Mouse (Mus musculus) heart, embryonic 11.5 days (tissue): Measurements from ENCODE around the gene Bach2. TPM values are rescaled to one million over a fixed set of nuclear protein-coding genes. Genes with fewer than 3 reads are reported as not detected.

Experiments used
- ATAC-seq: fragments of 200-750 bp; cut with Nextera tagmentation; replicated peaks from 2 replicates; pipeline ENCODE4 v1.8.0; 2017; ENCODE audit warnings: moderate library complexity; ENCODE audit not compliant: insufficient number of reproducible peaks, low FRiP score, low TSS enrichment
- H3K27ac ChIP-seq: fragments of 300-500 bp; sonication (generic); 2 replicates; pipeline ENCODE4 v1.5.1; 2014; ENCODE audit warnings: mild to moderate bottlenecking, low read depth, low read length
- H3K27me3 ChIP-seq: fragments of 300-500 bp; sonication (generic); 2 replicates; pipeline ENCODE4 v1.6.1; 2014; ENCODE audit warnings: mild to moderate bottlenecking, low read length, mixed read lengths; ENCODE audit not compliant: control insufficient read depth, insufficient read depth
- H3K36me3 ChIP-seq: fragments of 300-500 bp; sonication (generic); 2 replicates; pipeline ENCODE4 v1.6.1; 2014; ENCODE audit warnings: mild to moderate bottlenecking, low read length, moderate library complexity, mixed read lengths; ENCODE audit not compliant: control insufficient read depth, insufficient read depth
- H3K4me1 ChIP-seq: fragments of 300-500 bp; sonication (generic); 2 replicates; pipeline ENCODE4 v1.6.1; 2014; ENCODE audit warnings: low read length; ENCODE audit not compliant: control insufficient read depth, insufficient read depth
- H3K4me2 ChIP-seq: fragments of 300-500 bp; sonication (generic); 2 replicates; pipeline ENCODE4 v1.6.1; 2014; ENCODE audit warnings: mild to moderate bottlenecking, moderate library complexity
- H3K4me3 ChIP-seq: fragments of 300-500 bp; sonication (generic); 2 replicates; pipeline ENCODE4 v1.5.1; 2014; ENCODE audit warnings: low read depth, low read length
- H3K9ac ChIP-seq: fragments of 300-500 bp; sonication (generic); 2 replicates; pipeline ENCODE4 v1.6.1; 2014; ENCODE audit warnings: mild to moderate bottlenecking, low read depth, low read length, moderate library complexity
- H3K9me3 ChIP-seq: fragments of 300-500 bp; sonication (generic); replicated peaks from 2 replicates; pipeline ENCODE4 v1.6.1; 2016; ENCODE audit warnings: low read length; ENCODE audit not compliant: control insufficient read depth
- WGBS: fragments of 180-500 bp; shearing (Covaris S2); extraction: QIAGEN DNeasy Blood & Tissue Kit; methylation state at CpG from one replicate; pipeline ENCODE4 v1.1.7; 2014; ENCODE audit not compliant: insufficient replicate concordance; 5-methylcytosine and 5-hydroxymethylcytosine counted together
- polyA plus RNA-seq: library from polyadenylated mRNA; unstranded; fragments of >200 nt; fragmentation: Nextera tagmentation; extraction: Ambion mirVana; gene quantifications from 2 replicates; pipeline ENCODE4 v1.2.1, GENCODE M21; 2014

The Bach2 gene
- polyA plus RNA-seq, 1 experiment from 2014 or later: 8.0 TPM

DNA sequence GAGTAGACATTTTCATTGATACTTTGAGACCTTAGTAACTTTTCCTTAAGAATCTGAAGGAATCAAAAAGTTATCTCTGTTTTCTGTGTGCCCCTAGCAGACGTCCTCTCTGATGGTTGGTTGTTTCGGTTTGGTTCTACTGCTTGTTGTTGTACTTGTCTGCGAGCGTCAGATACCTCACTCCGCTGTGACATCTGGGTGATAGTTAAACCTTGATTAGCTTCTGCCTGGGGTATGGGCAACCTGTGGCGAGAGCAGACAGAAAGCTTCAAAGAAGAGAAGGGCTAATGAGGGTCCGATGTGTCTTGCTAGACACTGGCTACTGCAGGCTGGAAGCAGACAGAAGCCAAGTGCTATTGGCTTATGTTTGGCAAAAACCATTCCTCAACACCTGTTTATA lies 186.5 kb downstream of the Bach2 start:
- H3K36me3 ChIP-seq: no peaks in the 10 kb centered on the region
- H3K9ac ChIP-seq: no peak overlapping the region
- no peak for ATAC-seq
- H3K9me3 ChIP-seq: no peaks in the 10 kb centered on the region
- H3K4me3 ChIP-seq: no peak overlapping the region
- H3K27me3 ChIP-seq: peaks cover 3% of the 10 kb centered on the region; the same call in 1 of the 2 replicates
- H3K27ac ChIP-seq: no peak overlapping the region
- no peak overlapping the region for H3K4me2 ChIP-seq
- H3K4me1 ChIP-seq: peaks cover 7% of the 10 kb centered on the region
- 71% methylated on average over 7 of the region's 7 CpGs for WGBS

DNA sequence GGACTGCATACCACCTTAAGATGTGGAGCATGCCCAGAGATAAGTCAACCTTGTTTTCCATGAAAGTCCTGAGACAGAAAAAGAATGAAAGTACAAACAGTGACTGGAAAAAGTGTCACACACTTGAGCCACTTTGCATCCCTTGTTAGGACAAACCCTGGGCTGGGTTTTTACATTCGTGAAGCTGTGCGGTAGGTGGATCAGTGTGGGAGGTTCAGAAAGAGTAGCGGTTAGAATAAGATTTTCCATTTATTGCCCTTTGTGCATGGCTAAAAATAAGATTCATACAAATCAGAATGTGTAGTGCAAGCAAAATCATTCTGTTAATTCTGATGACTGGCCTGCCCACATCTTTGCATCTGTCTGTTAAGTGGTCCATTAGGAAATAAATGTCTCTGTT lies 187.0 kb downstream of the Bach2 start:
- Histone ChIP-seq H3K27me3 (peaks cover 3% of the 10 kb centered on the region; the same call in 1 of the 2 replicates), H3K36me3 (no peaks in the 10 kb centered on the region), H3K4me2 (no peak overlapping the region), H3K9ac (no peak overlapping the region), H3K4me1 (peaks cover 11% of the 10 kb centered on the region), H3K27ac (no peak overlapping the region), H3K4me3 (no peak overlapping the region), H3K9me3 (no peaks in the 10 kb centered on the region)
- ATAC-seq: no peak
- WGBS: 71% methylated on average over 3 of the region's 3 CpGs

DNA sequence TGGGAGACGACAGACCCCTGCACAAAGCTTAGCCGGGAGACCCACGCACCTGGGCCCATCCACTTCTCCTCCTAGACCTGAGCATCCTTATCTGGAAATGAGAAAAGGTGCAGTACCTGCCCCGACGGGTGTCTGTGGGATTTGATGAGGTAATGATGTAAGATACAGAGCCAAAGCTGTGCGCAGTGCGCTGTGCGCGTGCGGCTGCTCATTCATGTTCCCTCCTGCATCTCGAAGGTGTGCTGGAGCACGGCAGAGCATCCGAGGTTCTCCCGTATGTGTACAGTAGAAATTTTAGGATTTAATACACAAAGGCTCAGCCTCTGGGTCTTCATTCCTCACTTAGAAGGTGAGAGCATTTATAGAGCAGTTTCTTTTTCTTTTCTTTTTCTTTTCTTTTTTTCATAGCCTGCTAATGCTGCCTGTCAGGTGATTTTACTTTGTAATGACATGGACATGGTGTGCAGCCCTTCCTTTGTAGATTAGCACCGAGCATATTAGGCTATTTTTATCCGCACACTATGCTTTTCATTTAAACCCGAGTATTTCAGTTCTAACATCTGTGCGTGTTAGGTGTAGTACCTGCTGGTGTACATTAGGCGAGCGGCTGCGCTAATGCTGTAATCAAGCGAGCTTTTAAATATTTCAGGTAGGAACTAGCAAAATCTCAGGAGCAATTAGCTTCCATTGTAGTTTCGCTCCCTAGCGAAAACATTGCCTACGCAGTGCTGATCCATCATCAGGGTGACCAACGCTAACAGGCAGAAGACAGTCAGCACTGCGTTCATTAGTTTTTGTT lies 188.4 kb downstream of the Bach2 start:
- ATAC-seq: no peak

DNA sequence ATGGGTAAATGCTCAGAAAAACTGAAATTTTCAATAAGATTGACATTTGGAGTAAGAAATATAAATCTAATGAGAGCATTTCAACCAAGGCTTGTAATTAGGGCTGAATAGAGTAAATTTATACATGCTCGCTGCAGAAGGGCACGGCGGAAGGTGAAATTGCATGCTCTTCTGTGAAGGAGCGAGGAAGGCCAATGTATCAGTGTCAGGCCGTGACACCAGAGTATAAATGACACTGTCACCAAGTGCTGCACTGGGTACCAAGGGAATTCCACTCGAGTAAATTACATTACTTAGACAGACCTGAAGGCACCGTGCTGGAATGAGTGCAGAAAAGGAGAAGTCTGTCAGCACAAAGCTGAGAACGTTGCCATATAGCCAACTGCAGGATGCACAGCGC lies 190.1 kb downstream of the Bach2 start:
- no peak overlapping the region for H3K4me2 ChIP-seq
- H3K27me3 ChIP-seq: peaks cover 3% of the 10 kb centered on the region; the same call in 1 of the 2 replicates
- H3K9me3 ChIP-seq: no peaks in the 10 kb centered on the region
- 73% methylated on average over 9 of the region's 9 CpGs for WGBS
- ATAC-seq: no peak
- no peak overlapping the region for H3K27ac ChIP-seq
- no peaks in the 10 kb centered on the region for H3K36me3 ChIP-seq
- H3K9ac ChIP-seq: no peak overlapping the region
- peaks cover 21% of the 10 kb centered on the region for H3K4me1 ChIP-seq
- H3K4me3 ChIP-seq: no peak overlapping the region

More for the DNA sequence above, 188.4 kb downstream of the Bach2 start:
- Histone ChIP-seq H3K4me2 (no peak overlapping the region), H3K9ac (no peak overlapping the region), H3K27me3 (peaks cover 3% of the 10 kb centered on the region; the same call in 1 of the 2 replicates), H3K36me3 (no peaks in the 10 kb centered on the region), H3K4me3 (no peak overlapping the region), H3K27ac (no peak overlapping the region), H3K9me3 (no peaks in the 10 kb centered on the region), H3K4me1 (peaks cover 21% of the 10 kb centered on the region)
- WGBS: 84% methylated on average over 27 of the region's 27 CpGs

DNA sequence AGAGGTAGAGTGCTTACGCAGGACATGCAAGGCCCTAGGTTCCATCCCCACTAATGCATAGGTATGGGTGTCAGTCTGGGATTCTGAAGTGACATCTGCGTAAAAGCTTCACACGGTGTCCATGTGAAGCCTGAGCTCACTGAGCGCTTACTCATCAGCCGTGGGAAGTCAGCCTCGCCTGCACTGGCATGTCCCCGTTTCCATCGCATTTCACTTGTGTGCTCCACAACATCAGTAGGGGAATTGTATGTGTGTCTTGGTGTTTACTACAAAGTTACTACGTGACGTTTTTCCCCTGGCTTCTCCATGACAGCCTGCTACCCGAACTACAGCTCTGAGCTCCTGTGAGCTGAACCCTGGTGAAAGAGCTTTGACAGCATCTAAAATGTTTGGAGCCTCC lies 191.5 kb downstream of the Bach2 start:
- Histone ChIP-seq H3K4me3 (no peak overlapping the region), H3K27me3 (peaks cover 3% of the 10 kb centered on the region; the same call in 1 of the 2 replicates), H3K4me1 (peaks cover 21% of the 10 kb centered on the region), H3K9me3 (no peaks in the 10 kb centered on the region), H3K4me2 (peak overlapping the region; percentile 59; the same call in 1 of the 2 replicates), H3K27ac (no peak overlapping the region), H3K36me3 (no peaks in the 10 kb centered on the region), H3K9ac (no peak overlapping the region)
- WGBS: 76% methylated on average over 11 of the region's 11 CpGs
- no peak for ATAC-seq

DNA sequence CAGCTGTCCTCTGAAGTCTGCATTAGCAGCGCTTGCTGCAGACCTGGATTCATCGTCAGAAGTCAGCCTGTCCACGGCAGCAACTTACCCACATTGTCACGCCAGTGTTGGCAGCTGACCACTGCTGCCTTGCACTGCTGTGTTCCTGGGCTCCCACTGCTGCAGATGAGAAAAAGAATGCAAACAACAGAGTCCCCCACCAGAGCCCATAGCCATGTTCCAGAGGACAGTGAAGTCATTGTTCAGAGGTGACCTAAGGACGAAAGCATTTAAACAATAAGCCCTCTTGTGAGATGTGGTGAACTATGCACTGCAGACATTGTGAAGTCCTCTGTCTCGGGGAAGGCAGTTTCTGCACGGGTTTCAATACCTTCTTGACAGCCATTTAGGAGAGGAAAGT lies 192.4 kb downstream of the Bach2 start:
- Histone ChIP-seq H3K9me3 (no peaks in the 10 kb centered on the region), H3K27me3 (peaks cover 3% of the 10 kb centered on the region; the same call in 1 of the 2 replicates), H3K9ac (peak overlapping the region; percentile 59; the same call in 1 of the 2 replicates), H3K4me2 (peak overlapping the region; percentile 59), H3K4me3 (no peak overlapping the region), H3K4me1 (peaks cover 23% of the 10 kb centered on the region), H3K27ac (peak overlapping the region; percentile 70), H3K36me3 (no peaks in the 10 kb centered on the region)
- no peak for ATAC-seq
- WGBS: 24% methylated on average over 7 of the region's 7 CpGs

DNA sequence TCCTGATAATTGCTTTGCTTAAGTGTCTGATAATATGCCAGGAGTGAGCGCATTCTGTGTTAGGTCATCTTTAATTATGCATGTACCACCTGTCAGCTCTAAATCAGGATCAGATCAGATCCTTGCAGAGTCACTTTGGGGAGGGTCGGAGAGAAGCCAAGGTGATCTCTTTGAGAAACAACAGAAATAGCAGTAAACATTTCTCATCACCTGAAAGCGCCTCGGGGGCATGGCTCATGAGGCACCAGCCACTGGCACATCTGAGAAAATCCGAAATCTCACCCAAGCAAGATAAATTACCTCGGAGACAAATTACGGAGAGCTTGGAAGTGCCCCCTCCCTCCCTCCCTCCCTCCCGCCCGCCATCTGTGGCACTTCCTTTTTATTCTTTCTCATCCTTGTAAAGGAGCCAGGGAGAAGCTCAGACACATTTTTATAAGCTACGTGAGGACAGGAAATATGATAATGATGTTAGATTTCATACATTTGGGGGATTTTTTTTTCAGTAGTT lies 193.7 kb downstream of the Bach2 start:
- Histone ChIP-seq H3K4me2 (no peak overlapping the region), H3K9me3 (no peaks in the 10 kb centered on the region), H3K9ac (no peak overlapping the region), H3K36me3 (no peaks in the 10 kb centered on the region), H3K27ac (no peak overlapping the region), H3K27me3 (no peaks in the 10 kb centered on the region), H3K4me1 (peaks cover 19% of the 10 kb centered on the region), H3K4me3 (no peak overlapping the region)
- 47% methylated on average over 10 of the region's 10 CpGs for WGBS
- no peak for ATAC-seq

DNA sequence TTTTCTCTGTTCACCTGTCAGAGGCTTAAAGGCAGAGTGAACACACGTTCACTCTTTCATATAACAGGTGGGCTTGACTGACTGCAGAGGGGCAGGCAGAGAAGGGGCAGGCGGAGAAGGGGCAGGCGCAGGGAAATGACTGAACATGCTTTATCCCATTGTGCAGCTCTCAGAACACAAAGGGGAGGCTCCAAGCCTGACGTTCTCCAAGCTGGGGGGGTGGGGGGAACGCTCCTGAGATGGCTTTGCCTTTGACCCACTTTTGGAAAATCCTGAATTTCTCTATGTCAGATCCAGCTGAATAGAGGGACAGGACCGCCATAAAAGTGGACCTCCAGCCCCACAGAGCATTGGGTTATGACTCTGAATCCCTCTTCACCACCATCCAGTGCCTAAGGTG lies 194.3 kb downstream of the Bach2 start:
- ATAC-seq: no peak
- Histone ChIP-seq H3K4me1 (peaks cover 19% of the 10 kb centered on the region), H3K4me2 (no peak overlapping the region), H3K9ac (no peak overlapping the region), H3K27ac (no peak overlapping the region), H3K36me3 (no peaks in the 10 kb centered on the region), H3K27me3 (no peaks in the 10 kb centered on the region), H3K4me3 (no peak overlapping the region), H3K9me3 (no peaks in the 10 kb centered on the region)
- WGBS: 65% methylated on average over 6 of the region's 6 CpGs
